Mouse (Mus musculus): ENCODE results near the gene Sirt4. TPM values are rescaled to one million over a fixed set of nuclear protein-coding genes. Genes with fewer than 3 reads are reported as not detected.
"Not testable (repeated sequence)": the region's sequence is repeated elsewhere in the genome, so short reads cannot be mapped to it uniquely, and the experiment has no call there.

The Sirt4 gene
- polyA plus RNA-seq, 1 experiment from 2014 or later, result 25.0 TPM

DNA sequence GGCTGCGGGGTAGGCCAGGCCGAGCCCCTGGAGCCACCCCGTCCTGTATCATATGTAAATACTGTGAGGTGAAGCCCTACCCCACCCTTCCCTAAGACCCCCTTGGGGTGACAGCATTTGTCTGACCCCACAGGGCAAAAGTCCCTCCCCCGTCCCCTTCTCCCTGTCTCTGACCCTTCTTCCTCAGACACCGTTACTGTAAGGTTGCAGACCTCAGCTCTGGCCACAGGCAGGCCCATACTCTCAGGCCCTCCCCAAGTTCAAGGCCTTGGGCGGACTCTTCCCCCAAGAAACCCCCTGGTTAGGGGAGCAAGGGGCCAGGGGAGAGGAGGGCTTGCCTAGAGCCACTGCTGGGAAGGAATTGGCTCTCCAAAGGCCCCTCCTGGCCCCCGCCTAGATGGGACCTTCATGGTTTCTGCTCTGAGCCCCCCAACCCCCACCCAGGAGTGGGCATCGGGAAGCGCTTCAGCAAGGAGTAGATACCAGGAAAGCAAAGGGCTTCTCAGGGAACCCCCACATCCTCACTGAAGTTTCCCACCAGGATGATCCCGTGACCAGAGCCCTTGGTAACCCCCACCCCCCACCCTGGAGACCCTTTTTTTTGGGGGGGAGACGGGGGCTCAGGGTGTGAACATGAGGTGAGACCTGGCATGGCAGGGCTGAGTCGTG, 30.0 kb downstream of the Sirt4 start:
- Histone ChIP-seq H3K9ac (no peak overlapping the region), H3K4me3 (replicated peaks) (no peak overlapping the region), H3K4me2 (no peak overlapping the region), H3K36me3 (peaks cover 45% of the 10 kb centered on the region), H3K27me3 (no peaks in the 10 kb centered on the region), H3K4me1 (peaks cover 13% of the 10 kb centered on the region), H3K27ac (peak overlapping the region; percentile 37; the same call in 1 of the 2 replicates), H3K9me3 (replicated peaks) (no peaks in the 10 kb centered on the region)
- 0 out of 2 replicates have a peak, but pooled peaks have one; percentile 26 for ATAC-seq (replicated peaks; ENCODE audit: low FRiP score)
- WGBS, result 66% methylated on average over 12 of the region's 12 CpGs

DNA sequence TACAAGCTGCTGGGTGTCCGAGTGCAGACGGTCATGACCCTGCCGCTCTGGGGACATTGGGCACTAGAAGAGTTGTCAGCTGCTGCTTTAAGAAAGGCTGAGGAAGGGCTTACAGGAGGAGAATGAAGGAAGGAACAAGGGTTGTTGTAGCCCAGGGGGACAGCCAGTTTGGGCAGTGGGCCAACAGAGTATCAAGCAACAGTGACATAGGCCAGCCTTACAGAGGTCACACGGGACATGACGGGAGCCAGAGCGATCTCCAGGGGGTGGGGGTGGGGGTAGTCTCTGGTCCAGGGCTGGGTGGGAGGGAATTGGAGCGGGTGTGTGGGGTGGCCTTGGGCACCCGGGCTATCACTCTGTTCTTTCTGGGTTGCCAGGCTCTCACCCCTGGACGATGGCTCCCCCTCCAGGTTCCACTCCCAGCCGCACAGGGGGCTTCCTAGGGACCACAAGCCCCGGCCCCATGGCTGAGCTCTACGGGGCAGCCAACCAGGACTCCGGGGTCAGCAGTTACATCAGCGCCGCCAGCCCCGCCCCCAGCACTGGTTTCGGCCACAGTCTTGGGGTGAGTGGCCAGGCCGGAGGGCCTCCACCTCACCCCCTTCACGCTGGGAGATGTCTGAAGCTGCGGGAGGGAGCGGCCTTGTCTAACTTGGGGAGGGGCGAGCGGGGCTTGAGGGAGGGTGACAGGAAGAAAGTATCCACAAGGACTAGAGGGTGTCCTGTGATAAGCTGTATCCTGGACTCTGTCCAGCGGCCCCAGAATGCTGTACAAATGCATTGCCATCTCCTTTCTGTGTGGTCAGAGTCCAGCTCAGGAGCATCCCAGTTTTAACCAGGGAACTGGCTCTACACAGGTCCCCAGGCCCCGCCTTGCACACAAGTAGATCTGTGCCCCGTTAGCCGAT, 33.9 kb downstream of the Sirt4 start:
- H3K4me1 ChIP-seq, result peaks cover 13% of the 10 kb centered on the region
- 90% methylated on average over 27 of the region's 27 CpGs for whole genome bisulfite sequencing
- no peak for ATAC-seq (replicated peaks; ENCODE audit: low FRiP score)
- H3K27ac ChIP-seq, result no peak overlapping the region
- no peaks in the 10 kb centered on the region for H3K27me3 ChIP-seq
- no peak overlapping the region for H3K4me2 ChIP-seq
- H3K9me3 ChIP-seq (replicated peaks), result no peaks in the 10 kb centered on the region
- no peak overlapping the region for H3K9ac ChIP-seq
- no peak overlapping the region for H3K4me3 ChIP-seq (replicated peaks)
- peaks cover 81% of the 10 kb centered on the region for H3K36me3 ChIP-seq

DNA sequence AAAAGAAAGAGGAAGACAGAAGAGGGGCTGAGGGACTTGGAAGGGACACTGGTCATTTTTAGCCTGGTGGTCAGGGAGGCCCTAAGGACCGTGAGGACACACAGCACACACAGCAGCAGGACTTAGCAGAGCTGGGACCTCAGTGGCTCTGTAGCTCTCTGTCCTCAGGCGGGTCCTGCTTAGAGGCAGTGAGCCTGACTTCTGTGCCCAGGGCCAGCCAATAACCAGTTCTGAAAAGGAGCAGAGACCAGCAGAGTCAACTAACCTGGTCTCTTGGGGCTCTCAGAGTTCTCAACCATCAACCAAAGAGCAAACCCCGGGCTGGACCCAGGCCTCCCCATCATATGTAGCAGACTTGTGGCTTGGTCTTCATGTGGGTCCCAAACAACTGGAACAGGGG, 35.3 kb downstream of the Sirt4 start:
- no peak overlapping the region for H3K9ac ChIP-seq
- no peak for ATAC-seq (replicated peaks; ENCODE audit: low FRiP score)
- H3K36me3 ChIP-seq, result peaks cover 90% of the 10 kb centered on the region
- H3K27ac ChIP-seq, result no peak overlapping the region
- 0 out of 2 replicates have a peak, but pooled peaks cover 5% of the 10 kb centered on the region for H3K4me1 ChIP-seq
- no peak overlapping the region for H3K4me2 ChIP-seq
- WGBS, result 86% methylated on average over 3 of the region's 3 CpGs
- no peak overlapping the region for H3K4me3 ChIP-seq (replicated peaks)
- no peaks in the 10 kb centered on the region for H3K9me3 ChIP-seq (replicated peaks)
- no peaks in the 10 kb centered on the region for H3K27me3 ChIP-seq

DNA sequence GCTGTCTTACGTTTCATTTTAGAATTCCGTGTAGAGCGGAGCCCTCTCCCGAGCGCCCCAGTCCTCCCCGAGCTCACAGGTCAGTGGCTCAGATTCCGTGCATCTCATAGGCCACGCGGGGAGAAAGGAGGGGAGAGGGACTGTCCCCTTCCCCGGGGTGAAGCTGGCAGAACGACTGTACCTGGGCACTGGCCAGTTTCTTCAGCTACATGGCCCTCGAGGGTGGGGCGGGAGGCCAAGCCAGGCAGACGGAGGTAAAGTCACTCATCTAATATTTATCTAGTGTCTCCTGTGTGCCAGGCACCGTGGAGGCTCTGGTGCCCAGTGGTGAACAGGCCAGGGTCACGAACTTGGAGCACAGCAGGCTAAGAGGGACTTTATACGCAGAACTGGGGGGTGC, 37.4 kb downstream of the Sirt4 start:
- H3K4me1 ChIP-seq, result no peaks in the 10 kb centered on the region
- H3K9me3 ChIP-seq (replicated peaks), result no peaks in the 10 kb centered on the region
- H3K27me3 ChIP-seq, result no peaks in the 10 kb centered on the region
- no peak overlapping the region for H3K9ac ChIP-seq
- no peak for ATAC-seq (replicated peaks; ENCODE audit: low FRiP score)
- no peak overlapping the region for H3K4me2 ChIP-seq
- no peak overlapping the region for H3K27ac ChIP-seq
- WGBS, result 84% methylated on average over 17 of the region's 17 CpGs
- H3K4me3 ChIP-seq (replicated peaks), result no peak overlapping the region
- peaks cover 95% of the 10 kb centered on the region for H3K36me3 ChIP-seq

DNA sequence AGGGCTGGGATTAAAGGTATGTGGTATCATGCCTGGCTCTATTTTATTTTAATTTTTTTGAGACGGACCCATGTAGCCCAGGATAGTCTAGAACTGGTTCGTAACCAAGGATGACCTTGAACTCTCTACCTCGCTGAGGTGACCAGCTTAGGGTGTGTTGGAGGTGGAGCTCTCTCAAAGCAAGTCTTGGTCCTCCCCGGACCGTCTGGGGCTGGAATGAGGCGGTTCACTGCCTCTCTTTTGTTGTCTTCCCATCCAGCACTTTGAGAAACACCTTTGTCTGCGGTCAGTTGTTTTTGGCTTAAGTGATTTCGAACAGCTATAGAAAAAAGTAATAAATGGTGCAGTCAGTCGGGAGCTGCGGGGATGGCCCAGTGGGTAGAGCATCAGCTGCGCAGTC, 40.4 kb downstream of the Sirt4 start:
- H3K4me3 ChIP-seq (replicated peaks), result no peak overlapping the region
- no peak overlapping the region for H3K27ac ChIP-seq
- 92% methylated on average over 11 of the region's 11 CpGs for WGBS
- H3K4me1 ChIP-seq, result peaks cover 4% of the 10 kb centered on the region
- H3K27me3 ChIP-seq, result no peaks in the 10 kb centered on the region
- H3K9ac ChIP-seq, result no peak overlapping the region
- no peaks in the 10 kb centered on the region for H3K9me3 ChIP-seq (replicated peaks)
- no peak for ATAC-seq (replicated peaks; ENCODE audit: low FRiP score)
- peaks cover 84% of the 10 kb centered on the region for H3K36me3 ChIP-seq
- no peak overlapping the region for H3K4me2 ChIP-seq

DNA sequence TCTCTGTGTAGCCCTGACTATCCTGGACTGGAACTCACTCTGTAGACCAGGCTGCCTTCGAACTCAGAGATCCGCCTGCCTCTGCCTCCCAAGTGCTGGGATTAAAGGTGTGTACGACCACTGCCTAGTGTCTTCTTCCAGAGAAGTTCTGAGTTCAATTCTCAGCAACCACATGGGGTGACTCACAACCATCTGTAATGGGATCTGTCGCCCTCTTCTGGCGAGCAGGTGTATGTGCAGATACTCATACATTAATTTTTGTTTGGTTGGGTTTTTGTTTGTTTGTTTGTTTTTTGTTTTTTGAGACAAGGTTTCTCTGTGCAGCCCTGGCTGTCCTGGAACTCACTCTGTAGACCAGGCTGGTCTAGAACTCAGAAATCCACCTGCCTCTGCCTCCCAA, 41.9 kb downstream of the Sirt4 start:
- H3K27ac ChIP-seq; H3K9me3 ChIP-seq (replicated peaks); H3K27me3 ChIP-seq; ATAC-seq (replicated peaks; ENCODE audit: low FRiP score); H3K4me2 ChIP-seq; H3K9ac ChIP-seq; H3K4me3 ChIP-seq (replicated peaks): not testable (repeated sequence)
- WGBS, result 84% methylated on average over 5 of the region's 5 CpGs
- peaks cover 81% of the 10 kb centered on the region for H3K36me3 ChIP-seq
- H3K4me1 ChIP-seq, result peaks cover 19% of the 10 kb centered on the region

DNA sequence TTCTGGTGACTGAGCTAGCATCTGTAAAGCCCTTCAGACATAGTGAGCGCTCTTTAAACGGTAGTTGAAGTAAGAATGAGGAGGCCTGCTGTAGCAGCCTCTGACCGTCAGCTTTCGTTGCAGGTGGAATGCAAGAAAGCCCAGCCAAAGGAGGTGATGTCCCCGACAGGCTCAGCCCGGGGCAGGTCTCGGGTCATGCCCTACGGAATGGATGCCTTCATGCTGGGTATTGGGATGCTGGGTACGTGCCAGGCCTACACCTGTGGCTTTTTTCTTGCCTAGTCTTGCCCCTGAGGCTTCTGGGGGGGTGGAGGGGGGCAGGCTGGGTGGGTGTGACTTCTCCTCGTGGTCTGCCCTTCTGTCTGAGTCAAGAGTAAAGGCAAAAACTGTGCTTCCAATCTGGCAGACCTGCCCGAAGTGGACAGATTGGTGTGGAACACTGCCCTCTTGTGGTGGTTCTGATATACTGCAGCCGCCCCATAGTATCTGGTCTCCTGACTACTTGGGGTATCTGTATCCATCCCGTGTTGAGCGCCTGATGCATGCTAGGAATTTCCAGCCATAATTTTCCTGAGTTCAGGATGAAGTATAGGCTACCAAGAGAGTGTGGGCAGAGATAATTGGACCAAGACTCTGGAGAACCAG, 43.2 kb downstream of the Sirt4 start:
- no peak overlapping the region for H3K4me2 ChIP-seq
- H3K4me3 ChIP-seq (replicated peaks), result no peak overlapping the region
- H3K27ac ChIP-seq, result no peak overlapping the region
- H3K9ac ChIP-seq, result no peak overlapping the region
- H3K27me3 ChIP-seq, result no peaks in the 10 kb centered on the region
- 41% methylated on average over 14 of the region's 14 CpGs for WGBS
- ATAC-seq (replicated peaks; ENCODE audit: low FRiP score), result peak; percentile 22; the same call in 1 of the 2 replicates
- peaks cover 68% of the 10 kb centered on the region for H3K36me3 ChIP-seq
- H3K4me1 ChIP-seq, result peaks cover 32% of the 10 kb centered on the region
- H3K9me3 ChIP-seq (replicated peaks), result no peaks in the 10 kb centered on the region

DNA sequence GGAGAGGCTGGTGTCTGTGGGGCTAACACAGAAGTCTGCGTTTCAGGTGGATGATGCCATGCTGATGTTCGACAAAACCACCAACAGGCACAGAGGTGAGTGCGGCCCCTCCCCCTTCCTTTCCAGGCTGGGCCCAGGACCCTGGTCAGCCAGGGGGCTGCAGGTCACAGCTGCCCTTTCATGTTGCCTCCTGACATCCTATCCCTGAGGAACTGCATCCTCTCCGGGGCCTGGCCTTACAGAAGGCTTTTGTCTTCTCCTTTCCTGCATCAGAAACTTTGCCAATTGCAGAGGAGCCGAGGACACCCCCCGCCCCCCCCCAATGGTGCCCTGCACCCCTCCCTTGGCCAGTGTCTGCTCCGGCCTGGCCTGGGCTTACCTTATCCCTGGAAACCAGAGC, 45.9 kb downstream of the Sirt4 start:
- H3K9ac ChIP-seq, result no peak overlapping the region
- H3K4me3 ChIP-seq (replicated peaks), result no peak overlapping the region
- no peak for ATAC-seq (replicated peaks; ENCODE audit: low FRiP score)
- no peaks in the 10 kb centered on the region for H3K9me3 ChIP-seq (replicated peaks)
- peaks cover 48% of the 10 kb centered on the region for H3K36me3 ChIP-seq
- H3K27me3 ChIP-seq, result no peaks in the 10 kb centered on the region
- H3K4me2 ChIP-seq, result no peak overlapping the region
- WGBS, result 32% methylated on average over 7 of the region's 7 CpGs
- peak overlapping the region; percentile 87 for H3K27ac ChIP-seq
- peaks cover 59% of the 10 kb centered on the region for H3K4me1 ChIP-seq

DNA sequence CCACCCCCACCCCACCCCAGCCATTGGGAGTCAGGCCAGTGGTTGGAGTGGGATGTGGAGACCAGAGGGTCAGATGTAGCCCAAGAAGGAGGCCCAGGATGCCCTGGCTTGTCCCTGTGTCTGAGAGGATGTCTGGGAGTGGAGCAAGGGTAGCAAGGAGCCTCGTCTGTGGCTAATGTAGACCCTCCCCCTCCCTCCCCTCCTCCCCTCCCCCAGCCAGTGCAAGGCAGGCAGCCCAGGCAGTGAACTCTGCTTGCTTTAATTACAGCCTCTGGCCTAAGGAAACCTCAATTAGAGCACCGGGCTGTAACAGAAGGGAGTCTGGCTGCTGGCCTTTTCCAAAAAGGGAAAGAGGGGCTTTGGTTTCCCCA, 46.6 kb downstream of the Sirt4 start:
- Histone ChIP-seq H3K4me1 (peaks cover 63% of the 10 kb centered on the region), H3K27ac (peak overlapping the region; percentile 87), H3K36me3 (peaks cover 43% of the 10 kb centered on the region), H3K9ac (no peak overlapping the region), H3K27me3 (no peaks in the 10 kb centered on the region), H3K4me3 (replicated peaks) (no peak overlapping the region), H3K9me3 (replicated peaks) (no peaks in the 10 kb centered on the region), H3K4me2 (no peak overlapping the region)
- ATAC-seq (replicated peaks; ENCODE audit: low FRiP score), result no peak
- 8% methylated on average over 2 of the region's 2 CpGs for WGBS

DNA sequence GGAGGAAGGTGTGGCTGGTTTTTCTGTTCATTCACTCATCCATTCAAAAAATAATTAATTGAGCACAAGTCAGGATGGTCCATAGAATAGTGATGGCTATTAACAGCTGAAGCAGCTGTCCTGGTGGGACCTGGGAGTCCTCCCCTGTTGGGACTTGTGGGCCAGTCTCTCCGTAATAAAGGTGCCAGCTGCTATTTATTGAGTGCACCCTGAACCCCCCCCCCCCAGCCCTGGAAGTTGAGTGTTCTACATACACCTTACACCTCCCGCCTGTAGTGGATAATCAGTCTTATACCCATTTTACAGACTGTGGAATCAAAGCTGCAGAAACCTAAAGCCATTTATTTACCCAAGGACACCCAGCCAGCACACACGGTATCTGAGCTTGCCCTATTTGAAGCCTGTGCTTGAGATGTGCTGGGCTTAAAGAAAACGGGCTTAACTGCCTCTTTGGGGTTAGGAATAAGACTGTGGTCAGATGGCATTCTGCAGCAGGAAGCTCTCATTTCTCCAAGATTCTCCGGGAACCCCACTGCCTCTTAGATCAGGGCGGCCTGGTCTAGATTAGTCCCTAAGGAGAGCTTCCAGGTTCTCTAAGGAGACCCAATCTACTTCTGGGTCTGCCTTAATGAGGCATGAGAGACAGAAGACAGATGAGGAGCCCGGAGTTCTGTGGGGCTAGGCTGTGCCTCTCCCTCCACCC, 47.1 kb downstream of the Sirt4 start:
- Histone ChIP-seq H3K36me3 (peaks cover 43% of the 10 kb centered on the region), H3K27ac (peak overlapping the region; percentile 87), H3K9ac (no peak overlapping the region), H3K27me3 (no peaks in the 10 kb centered on the region), H3K4me3 (replicated peaks) (no peak overlapping the region), H3K4me2 (no peak overlapping the region; the same call in 1 of the 2 replicates), H3K9me3 (replicated peaks) (no peaks in the 10 kb centered on the region), H3K4me1 (peaks cover 68% of the 10 kb centered on the region)
- WGBS, result 55% methylated on average over 7 of the region's 7 CpGs
- no peak for ATAC-seq (replicated peaks; ENCODE audit: low FRiP score)

DNA sequence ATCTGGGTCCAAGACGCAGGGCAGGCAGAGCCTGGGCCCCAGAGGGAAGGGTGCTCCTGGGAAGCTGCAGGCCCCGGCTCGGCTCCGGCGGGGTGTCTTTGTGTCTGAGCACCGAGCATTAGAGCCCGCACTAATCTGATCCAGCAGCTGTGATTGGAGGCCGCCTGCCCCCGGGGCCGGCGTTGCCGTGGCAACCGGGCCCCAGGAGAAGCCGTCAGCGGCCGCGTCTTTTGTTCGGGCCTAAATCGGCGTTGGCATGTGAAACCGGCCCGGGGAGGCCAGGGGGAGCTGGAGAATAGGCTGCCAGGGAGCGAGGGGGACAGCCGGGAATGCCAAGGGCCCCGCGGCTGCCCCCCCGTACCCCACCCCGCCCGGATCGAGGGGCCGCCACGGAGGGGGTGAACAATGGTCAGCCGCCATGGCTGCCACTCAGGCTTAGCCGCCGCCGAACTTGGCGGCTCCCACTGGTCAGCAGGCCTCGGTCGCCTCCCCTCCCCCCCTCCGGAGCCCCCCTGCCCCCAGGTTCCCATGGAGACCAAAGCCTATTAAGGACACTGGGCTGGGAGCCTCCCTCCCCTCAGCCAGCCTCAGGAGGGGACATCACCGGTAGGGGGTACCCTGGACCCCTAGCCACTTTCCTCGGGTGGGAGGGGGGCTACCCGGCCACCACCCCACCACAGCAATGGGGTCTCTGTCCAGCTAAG, 48.0 kb downstream of the Sirt4 start:
- peak; percentile 81 for ATAC-seq (replicated peaks; ENCODE audit: low FRiP score)
- Histone ChIP-seq H3K4me1 (peaks cover 76% of the 10 kb centered on the region), H3K27ac (peak overlapping the region; percentile 87), H3K27me3 (no peaks in the 10 kb centered on the region), H3K9me3 (replicated peaks) (no peaks in the 10 kb centered on the region), H3K4me3 (replicated peaks) (peak overlapping the region; percentile 39), H3K36me3 (peaks cover 35% of the 10 kb centered on the region), H3K4me2 (peak overlapping the region; percentile 61), H3K9ac (peak overlapping the region; percentile 44)
- under 1% methylated on average over 40 of the region's 43 CpGs for WGBS

Data from kidney, embryonic 15.5 days (tissue).